Mouse (Mus musculus) fat pad, adult 2 months (tissue): ENCODE measurements around the gene Pi4k2a.
A peak's percentile ranks its signal among the peaks of the same experiment; 100 is the strongest.

ENCODE experiments used
- DNase-seq: peaks from one replicate; pipeline ENCODE4 v3.0.0-alpha.2; 2011; ENCODE audit warnings: low read depth, low spot score; ENCODE audit errors: extremely low read depth

Gene Pi4k2a

DNA sequence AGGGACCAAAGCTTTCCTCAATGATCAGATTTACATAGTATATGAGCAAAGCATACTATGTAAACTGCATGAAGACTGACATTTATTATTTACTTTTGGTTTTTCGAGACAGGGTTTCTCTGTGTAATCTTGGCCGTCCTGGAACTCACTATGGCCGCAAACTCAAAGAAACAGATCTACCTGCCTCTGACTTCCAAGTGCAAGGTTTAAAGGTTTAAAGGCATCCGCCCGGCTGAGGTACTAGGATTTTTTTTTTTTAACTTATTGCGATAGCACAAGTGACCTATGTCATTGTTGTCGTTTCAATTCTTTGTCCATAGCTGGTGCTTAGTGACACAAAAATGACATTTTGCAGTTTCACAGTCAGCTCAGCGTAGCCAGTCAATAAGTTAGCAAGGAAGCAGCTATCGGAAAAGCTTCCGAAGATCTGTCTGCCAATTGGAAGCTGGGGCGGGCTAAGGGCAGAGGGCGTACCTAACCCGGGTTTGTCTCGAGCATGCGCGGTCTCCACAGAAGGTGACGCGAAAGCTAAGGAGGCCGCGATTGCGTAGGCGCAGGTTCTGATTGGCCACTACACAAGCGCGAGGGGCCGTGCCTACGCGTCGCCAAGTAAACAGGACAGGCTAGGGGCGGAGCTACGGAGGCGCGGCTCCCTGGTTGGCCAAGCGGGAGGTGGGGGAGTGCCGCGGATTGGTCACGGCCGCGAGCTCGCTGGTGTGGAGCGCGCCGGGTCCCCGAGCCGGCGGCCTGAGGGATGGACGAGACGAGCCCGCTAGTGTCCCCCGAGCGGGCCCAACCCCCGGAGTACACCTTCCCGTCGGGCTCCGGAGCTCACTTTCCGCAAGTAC lies at the start of gene Pi4k2a:
Gene Pi4k2a, plus strand, starts transcription at position 723 of the 848 bp plus-strand sequence.
- DNase-seq = peak; percentile 98

DNA sequence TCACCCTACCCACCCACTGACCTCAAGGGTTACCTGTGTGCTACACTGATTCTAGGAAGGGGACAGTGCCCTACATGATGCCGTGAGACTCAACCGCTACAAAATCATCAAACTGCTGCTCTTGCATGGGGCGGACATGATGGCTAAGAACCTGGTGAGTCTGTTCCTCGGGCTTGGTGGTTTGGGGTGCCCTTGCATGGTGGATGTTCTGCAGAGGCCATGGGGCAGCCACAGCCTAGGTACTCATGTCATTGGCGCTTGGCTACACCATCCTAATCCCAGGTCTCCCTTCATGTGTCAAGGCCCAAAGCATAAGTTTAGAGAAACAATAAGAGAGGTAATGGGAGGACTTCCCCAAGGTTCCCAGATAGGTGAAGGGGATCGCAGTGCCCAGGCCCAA lies 46.3 kb upstream of the Pi4k2a start:
- DNase-seq = no peak

DNA sequence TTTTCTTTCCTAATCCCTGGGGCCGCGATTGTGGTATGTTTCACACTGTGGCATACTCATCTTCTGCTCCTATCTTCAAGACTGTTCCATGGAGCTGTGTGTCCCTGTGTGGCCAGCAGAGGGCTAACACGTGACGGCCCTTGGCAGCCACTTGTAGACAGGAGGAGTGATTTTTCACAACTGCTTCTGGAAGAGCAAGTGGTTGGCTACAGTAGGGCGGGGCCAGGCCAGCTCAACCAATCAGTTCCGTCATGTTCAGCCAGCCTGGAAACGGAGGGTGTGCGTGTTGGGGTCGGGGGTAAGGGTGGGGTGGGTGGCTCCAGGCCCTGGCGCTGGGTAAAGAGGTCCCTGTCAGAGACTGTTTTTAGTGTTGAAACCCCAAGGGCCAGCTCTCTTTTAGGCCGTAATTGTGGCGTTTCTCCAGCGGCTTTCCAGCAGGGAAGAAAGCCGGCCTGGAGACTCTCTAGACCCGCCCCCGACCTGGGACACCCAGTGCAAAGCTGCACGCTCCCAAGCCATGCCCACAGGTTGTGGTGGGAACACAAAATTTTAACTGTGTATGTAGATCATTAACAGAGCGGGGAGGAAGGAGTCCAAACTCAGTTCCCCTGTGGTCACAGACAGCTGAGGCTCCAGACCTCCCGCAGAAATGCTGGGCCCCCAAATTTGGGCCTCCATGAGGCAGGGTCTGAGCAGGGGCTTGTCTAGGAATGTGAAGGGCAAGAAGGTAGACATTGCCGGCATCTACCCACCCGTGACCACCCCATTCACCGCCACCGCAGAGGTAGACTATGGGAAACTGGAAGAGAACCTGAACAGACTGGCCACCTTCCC lies 44.8 kb upstream of the Pi4k2a start, which contains the start of gene Hoga1:
Gene Hoga1, plus strand, starts transcription at position 342 of the 834 bp plus-strand sequence.
- DNase-seq = peak; percentile 54

DNA sequence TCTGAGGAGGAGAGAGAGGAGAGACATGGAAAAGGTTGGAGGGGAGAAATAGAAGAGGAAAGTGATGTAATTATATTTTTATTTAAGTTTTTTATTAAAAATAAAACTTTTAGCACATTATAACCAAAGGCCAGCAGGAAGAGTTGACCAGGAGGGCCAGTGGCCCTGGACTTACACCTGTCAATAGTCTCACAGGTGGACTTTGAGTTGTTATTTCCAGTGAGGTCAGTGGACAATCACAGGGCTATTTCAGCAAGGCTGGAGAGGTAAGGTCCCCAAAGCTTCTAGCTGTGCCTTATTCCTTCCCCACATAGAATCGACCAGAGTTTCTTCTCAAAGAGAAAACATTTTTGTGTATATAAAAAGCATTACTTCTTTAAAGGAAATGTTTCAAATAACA lies 40.0 kb upstream of the Pi4k2a start:
- no peak for DNase-seq

DNA sequence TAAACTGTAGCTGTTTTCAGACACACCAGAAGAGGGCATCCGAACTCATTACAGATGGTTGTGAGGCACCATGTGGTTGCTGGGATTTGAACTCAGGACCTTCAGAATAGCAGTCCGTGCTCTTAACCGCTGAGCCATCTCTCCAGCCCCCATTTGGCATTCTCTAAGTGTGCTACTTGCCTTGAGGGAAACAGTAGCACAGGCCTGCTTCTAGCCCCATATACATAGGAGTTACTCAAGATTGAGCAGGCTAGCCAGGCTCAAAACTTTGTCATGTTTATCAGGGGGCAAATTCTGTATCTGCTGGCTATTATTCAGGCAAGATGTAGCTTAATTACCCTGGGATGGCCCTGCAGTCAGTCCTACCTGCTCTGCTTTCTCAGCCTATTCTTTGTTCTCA lies 38.9 kb upstream of the Pi4k2a start:
- DNase-seq = no peak

- DNase-seq = no peak
Measured at GRCm38 (mm10) chr19:42051948-42052347, 38.3 kb upstream of the Pi4k2a start, which contains the start of gene 4933411K16Rik. 4933411K16Rik (plus strand) TSS chr19:42052248.

DNA sequence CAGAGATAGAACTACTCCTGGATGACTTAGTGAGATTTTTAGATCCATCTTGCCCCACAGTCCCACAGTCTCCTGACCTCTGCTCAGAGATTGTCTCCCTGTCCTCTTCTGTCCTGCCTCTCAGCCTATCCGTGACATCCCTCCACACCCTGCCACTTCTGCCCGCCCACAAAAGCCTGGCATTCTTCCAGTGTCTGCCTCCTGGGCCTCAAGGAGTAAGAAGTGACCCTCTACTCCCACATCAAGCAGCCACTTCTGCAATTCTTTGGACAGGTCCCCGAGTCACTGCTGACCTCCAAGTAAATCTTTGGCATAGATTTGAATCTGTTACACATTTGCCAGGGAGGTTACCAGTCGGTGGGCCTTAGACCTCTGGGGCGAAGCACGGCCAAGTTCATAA lies 36.0 kb upstream of the Pi4k2a start:
- DNase-seq = no peak

- no peak for DNase-seq
Measured at GRCm38 (mm10) chr19:42055881-42056280, 34.4 kb upstream of the Pi4k2a start.

- DNase-seq = no peak
Measured at GRCm38 (mm10) chr19:42056719-42057409, 33.4 kb upstream of the Pi4k2a start.

DNA sequence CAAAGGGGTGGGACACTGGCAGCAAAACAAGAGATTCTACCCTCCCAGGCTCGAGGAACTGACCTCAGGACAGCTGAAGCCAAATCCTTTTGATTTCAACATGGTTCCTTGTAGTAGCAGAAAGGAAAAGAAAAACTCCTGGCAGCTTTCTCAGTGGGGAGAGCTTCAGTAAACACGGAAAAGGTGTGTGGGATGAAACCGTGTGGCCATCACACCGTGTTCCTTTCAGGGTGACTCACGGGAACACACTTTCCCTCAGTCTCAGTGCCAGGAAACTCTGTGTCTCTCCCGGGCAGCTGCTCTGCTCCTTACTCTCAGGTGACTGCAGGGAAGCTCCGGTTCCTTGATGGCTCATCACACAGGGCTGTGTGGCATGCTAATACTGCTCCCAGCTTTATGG lies 31.8 kb upstream of the Pi4k2a start:
- peak; percentile 86 for DNase-seq

DNA sequence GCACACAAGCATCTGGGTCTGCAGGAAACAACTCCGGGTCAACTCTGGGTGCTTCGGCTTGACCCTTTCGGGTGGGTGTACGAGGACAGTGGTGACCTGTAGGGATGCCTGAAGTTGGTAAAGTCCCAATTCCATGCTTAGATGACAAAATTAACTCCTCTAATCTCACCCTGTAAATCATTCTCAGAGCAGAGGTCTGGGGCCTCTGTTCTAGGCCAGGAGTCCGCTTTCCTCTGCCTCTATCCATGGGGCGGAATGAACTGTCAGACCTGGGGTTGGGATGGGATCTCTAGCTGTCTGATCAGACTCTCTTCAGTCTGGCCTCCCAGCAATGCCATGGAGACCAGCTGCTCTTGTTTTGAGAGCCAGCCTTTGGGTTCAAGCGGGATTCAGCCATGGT lies 28.8 kb upstream of the Pi4k2a start:
- DNase-seq = no peak

DNA sequence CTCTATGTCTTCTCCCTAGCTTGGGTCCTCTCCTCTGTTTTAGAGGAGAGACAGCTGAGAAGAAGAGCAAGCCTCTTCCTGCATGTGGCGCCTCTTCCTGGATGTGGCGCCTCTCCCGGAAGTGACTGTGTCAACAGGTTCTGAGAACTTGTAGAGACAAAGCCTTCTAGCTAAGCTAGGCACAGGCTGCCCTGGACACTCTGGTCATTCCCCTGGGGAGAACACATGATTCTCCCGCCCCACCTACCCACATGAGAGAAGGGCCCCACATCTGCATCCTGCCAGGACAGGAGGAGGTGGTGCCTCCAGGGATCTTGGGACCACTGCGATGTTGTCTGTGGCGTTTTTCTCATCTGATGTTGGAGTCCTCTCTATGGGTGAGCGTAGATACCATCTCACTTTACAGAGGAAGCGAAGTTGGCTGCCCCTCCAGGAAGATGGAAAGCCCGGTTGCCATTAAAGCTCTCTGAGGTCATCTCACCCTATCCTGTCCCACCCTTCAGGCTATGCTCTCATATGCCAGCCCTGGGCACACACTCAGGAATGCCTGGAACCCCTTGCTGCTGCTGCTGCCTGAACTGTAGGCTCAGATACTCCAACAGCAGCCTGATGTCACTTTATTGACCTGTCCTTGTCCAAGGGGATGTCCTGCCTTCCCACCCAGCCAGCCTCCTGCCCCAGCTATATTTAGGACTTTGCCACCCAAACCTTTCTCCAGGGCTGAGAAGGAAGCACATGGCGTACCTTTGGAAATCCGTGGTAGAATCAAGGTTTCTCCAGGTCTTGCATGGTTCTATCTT lies 21.6 kb upstream of the Pi4k2a start:
- DNase-seq = no peak

GRCm38 (mm10) chr19:42069241-42069525 lies 21.1 kb upstream of the Pi4k2a start:
- DNase-seq = no peak

DNA sequence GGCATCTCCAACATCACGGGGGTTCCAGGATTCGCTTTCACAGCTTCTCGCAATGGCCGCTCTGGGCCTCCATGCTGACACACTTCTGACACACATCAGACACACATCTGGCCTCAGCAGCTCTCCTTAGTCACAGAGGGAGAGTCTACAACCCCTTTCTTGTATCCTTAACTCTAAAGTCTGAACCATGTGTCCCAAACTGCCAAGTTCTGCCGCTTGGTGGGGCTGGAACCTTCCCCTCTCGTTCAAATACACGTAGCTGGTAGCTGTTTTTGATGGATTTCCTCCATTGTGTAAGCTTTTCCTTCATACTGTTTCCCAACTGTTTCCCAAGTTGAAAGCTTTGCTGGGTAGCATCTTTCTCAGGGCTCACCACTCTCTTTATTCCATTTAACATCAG lies 19.0 kb upstream of the Pi4k2a start:
- DNase-seq = no peak

DNA sequence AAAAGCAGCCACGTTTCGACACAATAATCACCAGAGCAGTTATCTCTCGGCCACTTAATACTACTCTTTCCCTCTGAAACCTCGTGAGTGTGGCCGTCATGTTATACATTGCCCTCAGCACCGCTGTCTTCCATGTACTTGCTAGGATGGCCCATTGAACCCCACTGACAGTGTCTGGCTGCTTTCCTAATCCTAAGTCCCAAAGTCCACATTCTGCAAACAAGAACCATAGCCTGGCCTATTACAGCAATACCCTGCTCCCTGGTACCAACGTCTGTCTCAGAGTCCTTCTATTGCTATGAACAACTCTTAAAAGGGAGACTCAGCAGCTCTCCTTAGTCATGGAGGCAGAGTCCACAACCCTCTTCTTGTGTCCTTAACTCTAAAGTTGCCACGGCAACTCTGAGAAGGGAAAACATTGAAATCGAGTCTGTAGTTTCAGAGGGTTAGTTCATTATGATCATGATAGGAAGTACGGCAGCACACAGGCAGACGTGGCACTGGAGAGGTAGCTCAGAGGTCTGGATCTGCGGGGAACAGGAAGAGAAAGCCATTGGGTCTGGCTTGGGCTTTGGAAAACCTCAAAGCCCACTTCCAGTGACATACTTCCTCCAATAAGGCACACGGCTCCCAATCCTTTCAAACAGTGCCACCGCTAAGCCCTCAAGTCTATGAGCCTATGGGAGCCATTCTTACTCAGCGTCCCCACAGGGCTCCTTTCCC lies 18.2 kb upstream of the Pi4k2a start:
- DNase-seq = no peak

DNA sequence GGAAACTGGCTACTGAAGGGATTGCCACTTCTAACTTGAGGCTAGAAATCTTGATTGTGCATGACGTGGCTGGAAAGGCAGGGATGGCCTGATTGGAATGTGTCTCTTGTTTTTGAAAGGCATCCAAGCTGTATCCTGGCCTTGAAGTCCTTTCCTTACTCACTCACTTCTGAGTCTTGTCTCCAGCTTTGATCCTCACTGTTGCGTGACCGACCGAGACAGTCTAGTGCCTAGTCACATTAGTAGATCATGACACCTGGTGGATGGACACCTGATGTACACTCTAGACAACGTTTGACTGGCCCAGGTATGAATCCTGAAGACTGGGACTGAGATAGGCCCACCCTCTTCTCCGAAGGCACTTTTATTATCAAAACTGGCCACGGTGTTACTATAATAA lies 17.5 kb upstream of the Pi4k2a start:
- DNase-seq = no peak

DNA sequence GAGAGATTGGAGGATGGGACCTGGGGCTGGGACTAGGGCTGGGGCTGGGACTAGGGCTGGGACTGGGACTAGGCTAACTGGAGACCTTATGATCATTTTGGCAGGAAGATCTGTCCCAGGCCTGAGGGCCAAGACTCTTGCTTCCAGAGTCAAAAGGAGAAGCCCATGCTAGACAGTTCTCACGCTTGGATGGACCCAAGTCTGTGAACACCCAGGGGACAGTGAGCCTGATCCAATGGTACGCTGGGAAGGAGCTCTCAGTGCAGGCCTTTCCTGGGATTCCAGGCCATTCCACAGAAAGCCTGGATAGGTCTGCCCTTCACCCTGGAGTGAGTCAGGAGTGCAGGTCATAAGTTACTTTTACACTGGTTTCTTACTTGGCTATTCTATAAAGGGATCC lies 15.2 kb upstream of the Pi4k2a start:
- no peak for DNase-seq

GRCm38 (mm10) chr19:42075992-42076391 lies 14.3 kb upstream of the Pi4k2a start:
- DNase-seq = no peak

DNA sequence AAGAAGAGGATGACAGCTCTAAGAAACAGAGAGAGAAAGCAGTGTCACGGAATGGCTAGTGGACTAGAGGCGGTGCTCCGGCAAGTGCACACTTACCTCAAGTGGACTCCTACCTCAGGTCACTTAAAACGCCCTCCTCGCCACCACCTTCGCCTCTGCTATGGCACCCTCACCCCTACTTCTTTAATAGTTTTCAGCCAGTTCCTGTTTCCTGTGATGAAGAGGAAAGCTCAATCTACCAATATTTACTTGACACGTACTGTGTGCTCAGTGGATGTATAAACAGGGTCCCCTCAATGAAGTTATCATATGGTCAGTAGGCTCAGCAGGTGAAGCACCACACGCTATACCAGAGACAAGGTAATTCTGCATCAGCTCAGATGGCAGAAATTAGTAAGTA lies 11.7 kb upstream of the Pi4k2a start:
- no peak for DNase-seq

DNA sequence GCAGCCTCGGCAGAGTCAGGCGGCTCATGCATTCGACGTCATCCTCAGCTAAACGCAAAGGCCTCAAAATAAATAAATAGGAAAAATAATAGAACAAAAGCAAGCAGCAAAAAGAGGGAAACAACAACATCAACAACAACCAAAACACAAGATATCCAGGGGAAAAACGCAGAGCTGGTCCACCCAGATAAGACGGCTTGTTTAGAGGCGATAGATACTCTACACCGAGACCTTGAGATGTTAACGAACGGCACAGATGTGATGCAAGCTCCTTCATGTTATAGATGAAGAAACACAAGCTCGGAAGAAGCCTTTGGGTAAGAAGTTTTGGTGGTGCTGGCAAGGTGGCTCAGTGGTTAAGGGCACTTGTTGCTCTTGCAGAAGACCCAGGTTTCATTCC lies 11.3 kb upstream of the Pi4k2a start:
- DNase-seq = no peak
